Mouse (Mus musculus): ENCODE results near the gene Acyp2.
"Not testable (repeated sequence)": the region's sequence is repeated elsewhere in the genome, so short reads cannot be mapped to it uniquely, and the experiment has no call there.

Acyp2 gene

GRCm38 (mm10) chr11:30649001-30649637 lies at the start of gene Acyp2:
Acyp2 (minus strand) TSS chr11:30649587.
- DNase-seq (ENCODE audit: low read depth, low spot score): peak; percentile 90

DNA sequence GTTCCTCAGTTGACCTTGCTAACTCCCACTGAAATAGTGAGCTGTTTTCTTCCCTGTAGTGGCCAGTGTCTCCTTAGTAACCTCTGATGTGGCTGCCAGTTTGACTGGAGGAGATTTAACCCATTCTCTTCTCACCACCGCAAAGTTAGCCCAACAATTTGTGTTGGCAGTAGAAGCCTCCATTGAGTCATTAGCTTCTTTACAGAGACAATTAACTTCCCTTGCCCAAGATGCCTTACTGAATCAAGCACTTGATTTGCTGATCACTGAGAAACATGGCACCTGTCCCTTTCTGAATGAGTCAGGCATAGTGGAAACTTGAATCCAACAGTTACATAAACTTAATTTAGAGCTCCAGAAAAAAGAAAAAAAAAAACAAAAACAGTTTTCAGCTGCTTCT lies 40.0 kb upstream of the Acyp2 start:
- no peak for DNase-seq (ENCODE audit: low read depth, low spot score)

DNA sequence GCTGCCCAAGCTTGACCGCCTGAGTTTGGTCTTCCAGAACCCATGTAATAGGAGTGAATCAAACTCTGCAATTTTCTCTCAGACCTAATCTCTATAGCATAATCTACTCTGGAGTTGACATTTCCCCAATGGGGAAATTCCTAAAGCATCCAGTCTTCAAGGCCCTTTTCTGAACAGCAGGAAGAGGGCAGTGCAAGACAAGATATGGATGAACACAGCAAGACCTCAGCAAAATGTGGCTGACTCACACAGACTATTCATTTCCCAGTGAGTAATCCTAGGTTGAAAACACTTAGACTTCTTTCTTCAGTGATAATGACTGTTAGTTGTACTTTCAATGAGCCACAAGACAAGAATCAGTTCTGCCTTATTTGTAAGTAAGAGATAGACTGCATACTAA lies 26.7 kb upstream of the Acyp2 start:
- peak; percentile 59 for DNase-seq (ENCODE audit: low read depth, low spot score)

DNA sequence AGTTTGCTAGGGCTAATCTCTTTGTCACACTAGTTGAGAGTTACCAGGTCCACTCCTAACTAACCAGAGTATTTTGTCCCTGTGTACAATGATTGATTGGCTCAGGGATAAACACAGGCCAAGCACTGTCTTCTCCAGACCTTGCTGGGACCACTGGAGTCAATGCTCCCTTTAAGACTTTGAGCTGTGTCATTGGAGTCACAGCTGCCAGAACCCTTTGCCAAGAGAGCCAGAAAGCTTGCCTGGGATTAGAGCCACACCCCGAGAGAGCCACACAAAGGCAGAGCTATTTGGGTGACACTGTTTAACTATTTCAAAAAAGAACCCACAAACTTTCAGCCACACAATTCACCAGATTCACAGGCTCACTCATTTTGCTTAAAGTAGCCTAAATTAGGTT lies 23.3 kb upstream of the Acyp2 start:
- peak; percentile 57 for DNase-seq (ENCODE audit: low read depth, low spot score)

GRCm38 (mm10) chr11:30663001-30663400 lies 13.6 kb upstream of the Acyp2 start:
- no peak for DNase-seq (ENCODE audit: low read depth, low spot score)

DNA sequence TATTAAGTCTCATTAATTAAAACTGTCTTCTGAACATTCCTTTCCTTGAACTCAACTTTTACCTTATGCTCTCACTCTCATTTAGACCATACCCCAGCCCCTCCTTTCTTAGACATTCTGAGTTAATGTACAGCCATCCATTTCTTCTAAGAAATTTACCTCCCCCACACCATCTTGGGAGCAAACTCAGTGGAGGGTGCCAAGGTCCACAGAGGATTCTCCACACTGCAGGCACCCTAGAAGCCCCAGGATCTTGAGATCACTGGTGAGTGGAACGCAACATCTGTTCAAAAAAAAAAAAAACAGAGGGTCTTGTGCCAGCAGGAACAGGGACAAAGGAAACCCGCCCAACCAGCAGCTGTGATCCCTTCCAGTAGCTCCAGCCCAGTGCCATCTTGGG lies 13.2 kb upstream of the Acyp2 start:
- no peak for DNase-seq (ENCODE audit: low read depth, low spot score)

DNA sequence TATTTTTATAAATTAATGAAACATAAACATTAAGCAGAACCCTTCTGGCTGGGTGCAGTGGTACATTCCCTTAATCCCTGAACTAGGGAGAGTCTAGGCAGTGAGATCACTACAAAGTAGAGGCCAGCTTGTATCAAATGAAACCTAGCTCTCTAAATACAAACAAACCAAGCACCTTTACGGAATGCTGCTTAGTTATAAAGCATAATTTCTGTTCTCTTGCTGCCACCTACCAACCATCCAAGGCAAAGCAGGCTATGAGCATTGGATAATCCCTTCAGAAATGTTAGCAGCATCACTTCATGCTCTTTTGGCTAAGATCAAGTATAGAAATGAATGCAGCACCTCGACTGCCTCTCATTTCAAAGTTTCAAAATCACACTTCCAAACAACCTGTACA lies 7.7 kb upstream of the Acyp2 start:
- DNase-seq (ENCODE audit: low read depth, low spot score): peak; percentile 27

GRCm38 (mm10) chr11:30656060-30656459 lies 6.7 kb upstream of the Acyp2 start:
- DNase-seq (ENCODE audit: low read depth, low spot score): no peak

GRCm38 (mm10) chr11:30650416-30650815 lies 1.0 kb upstream of the Acyp2 start:
- no peak for DNase-seq (ENCODE audit: low read depth, low spot score)

GRCm38 (mm10) chr11:30635674-30636073 lies 13.7 kb downstream of the Acyp2 start:
- no peak for DNase-seq (ENCODE audit: low read depth, low spot score)

- DNase-seq (ENCODE audit: low read depth, low spot score): no peak
Measured at GRCm38 (mm10) chr11:30630514-30630913, 18.9 kb downstream of the Acyp2 start.

DNA sequence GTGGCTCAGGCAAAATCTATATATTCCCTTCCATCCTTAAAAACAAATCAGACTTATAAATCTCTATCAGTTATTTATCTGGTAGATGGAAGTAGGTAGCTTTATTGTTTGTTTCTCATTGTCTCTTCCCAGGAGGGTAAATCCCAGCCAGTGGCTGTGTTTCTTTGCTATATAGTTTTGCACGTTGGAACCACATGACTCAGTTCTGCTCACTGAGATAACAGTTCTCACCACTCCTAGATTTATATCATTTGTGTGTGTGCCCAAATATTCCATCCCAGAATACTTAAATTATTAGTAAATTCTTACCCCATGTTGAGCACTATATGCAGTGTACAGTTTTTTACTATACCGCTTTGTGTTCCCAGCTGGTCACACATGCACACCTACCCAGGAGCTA lies 26.2 kb downstream of the Acyp2 start:
- no peak for DNase-seq (ENCODE audit: low read depth, low spot score)

GRCm38 (mm10) chr11:30621386-30622363 lies 27.7 kb downstream of the Acyp2 start:
- DNase-seq (ENCODE audit: low read depth, low spot score): not testable (repeated sequence)

- DNase-seq (ENCODE audit: low read depth, low spot score): no peak
Measured at GRCm38 (mm10) chr11:30618235-30618634, 31.2 kb downstream of the Acyp2 start.

- no peak for DNase-seq (ENCODE audit: low read depth, low spot score)
Measured at GRCm38 (mm10) chr11:30617571-30618097, 31.8 kb downstream of the Acyp2 start.

GRCm38 (mm10) chr11:30615977-30616376 lies 33.4 kb downstream of the Acyp2 start:
- DNase-seq (ENCODE audit: low read depth, low spot score): no peak

DNA sequence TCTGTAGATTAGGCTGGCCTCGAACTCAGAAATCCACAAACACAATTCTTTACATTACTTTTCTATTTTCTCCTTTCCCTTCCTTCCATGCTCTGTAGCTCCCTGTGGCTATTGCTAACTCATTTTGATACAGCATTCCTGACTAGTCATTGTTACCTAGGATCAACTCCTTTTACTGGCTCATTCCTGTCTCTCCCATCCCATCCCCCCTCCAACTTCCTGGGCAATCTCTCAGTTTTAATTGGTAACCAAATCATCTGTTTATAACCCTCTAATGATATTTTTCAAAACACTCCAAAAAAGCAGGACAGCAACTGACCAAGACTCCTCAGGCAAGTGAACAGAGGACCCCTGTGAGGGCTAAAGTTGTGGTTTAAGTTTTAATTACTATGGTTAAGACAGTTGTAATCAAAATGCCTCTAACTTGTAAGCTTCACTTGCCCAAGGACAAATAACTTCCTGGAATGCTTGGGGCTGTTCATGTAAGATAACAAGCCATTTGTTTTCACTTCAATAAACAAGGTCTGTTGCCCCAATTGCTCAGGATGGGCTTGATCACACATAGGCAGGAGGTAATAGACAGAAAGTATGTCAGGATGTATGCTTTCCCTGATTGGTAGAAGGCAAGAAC lies 35.4 kb downstream of the Acyp2 start:
- DNase-seq (ENCODE audit: low read depth, low spot score): no peak

DNA sequence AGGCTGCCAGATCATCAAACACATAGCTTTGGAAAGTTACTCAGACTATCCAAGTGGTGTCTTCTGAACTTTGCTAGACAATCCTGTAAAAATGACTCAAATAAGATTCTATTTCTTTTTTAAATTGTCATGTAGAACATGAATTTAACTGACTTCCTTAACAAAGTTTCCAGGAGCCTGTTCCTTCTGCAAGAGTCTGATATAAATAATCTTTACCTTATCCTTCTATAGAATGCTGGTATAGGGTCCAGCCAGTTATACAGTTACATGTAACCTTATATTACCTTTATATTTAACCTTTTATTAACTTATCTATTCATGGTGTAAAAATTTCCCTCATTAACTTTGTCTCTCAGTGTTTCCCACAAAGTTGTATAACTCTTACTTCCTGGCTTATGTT lies 36.7 kb downstream of the Acyp2 start:
- no peak for DNase-seq (ENCODE audit: low read depth, low spot score)

GRCm38 (mm10) chr11:30609247-30609646 lies 40.1 kb downstream of the Acyp2 start:
- no peak for DNase-seq (ENCODE audit: low read depth, low spot score)

DNA sequence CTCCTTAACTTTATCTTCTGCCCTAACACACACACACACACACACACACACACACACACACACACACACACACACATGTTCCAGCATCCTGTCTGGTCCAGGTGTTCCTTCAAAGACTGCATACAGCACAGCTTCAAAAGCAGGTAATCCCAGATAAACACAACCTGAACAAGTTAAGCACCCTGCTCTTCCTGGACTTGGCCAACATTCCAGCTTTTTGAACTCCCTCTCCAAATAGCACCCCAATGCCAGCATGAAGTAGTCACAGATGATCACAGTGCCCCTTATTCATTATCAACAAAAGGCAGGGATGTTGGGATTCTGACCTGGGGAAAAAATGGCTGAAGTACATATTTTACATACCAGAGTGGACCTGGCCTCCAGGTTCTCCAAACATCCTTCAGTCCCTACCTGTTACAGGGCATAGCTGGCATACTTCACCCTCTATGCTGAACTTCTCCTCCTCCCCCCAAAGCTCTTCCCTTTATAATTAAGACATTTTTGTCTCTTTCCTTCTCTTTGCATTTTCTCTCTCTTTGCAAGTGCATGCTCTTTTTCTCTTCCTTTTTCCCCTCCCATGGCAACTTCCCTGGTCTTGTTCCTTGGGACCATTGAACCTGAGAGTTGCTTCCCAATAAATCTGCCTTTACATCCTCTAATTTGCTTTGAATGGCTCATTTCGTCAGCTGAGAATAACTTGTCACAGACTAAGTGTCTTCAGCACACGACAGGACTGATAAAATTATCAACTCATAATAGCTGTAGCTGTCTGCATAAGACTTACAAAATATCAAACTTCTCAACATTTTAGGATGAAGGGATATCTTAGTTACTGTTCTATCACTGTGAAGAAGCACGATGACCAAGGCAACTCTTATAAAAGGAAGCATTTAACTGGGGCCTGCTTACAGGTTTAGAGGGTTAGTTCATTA lies 41.5 kb downstream of the Acyp2 start:
- no peak for DNase-seq (ENCODE audit: low read depth, low spot score)

- no peak for DNase-seq (ENCODE audit: low read depth, low spot score)
Measured at GRCm38 (mm10) chr11:30597259-30597658, 52.1 kb downstream of the Acyp2 start.

Data from skeletal muscle tissue, adult 2 months (tissue).